Mouse (Mus musculus): ENCODE data around the gene Hapln2. TPM values are rescaled to one million over a fixed set of nuclear protein-coding genes. Genes with fewer than 3 reads are reported as not detected.

The Hapln2 gene
- polyA plus RNA-seq, 1 experiment from 2014 or later, result 0.41 TPM

GRCm38 (mm10) chr3:88010634-88011265 is 16.6 kb downstream of the Hapln2 start:
- H3K4me3 ChIP-seq (replicated peaks; ENCODE audit: low read length), result no peak overlapping the region
- no peak overlapping the region for H3K4me2 ChIP-seq (replicated peaks)
- no peaks in the 10 kb centered on the region for H3K36me3 ChIP-seq (replicated peaks; ENCODE audit: control insufficient read depth, insufficient read depth)
- 9% methylated on average over 6 of the region's 6 CpGs for WGBS
- H3K9me3 ChIP-seq (ENCODE audit: control insufficient read depth, low read length), result no peaks in the 10 kb centered on the region
- DNase-seq (ENCODE audit: low spot score) (peak; percentile 24), ATAC-seq (ENCODE audit: low FRiP score) (no peak)
- H3K27me3 ChIP-seq (ENCODE audit: control insufficient read depth, insufficient read depth, low read length), result no peaks in the 10 kb centered on the region
- no peaks in the 10 kb centered on the region for H3K4me1 ChIP-seq (replicated peaks; ENCODE audit: control insufficient read depth, insufficient read depth, low read length)
- no peak overlapping the region for H3K27ac ChIP-seq
- no peak overlapping the region for H3K9ac ChIP-seq

- WGBS, result 81% methylated on average over 18 of the region's 18 CpGs
- no peaks in the 10 kb centered on the region for H3K9me3 ChIP-seq (ENCODE audit: control insufficient read depth, low read length)
- ATAC-seq (ENCODE audit: low FRiP score) (no peak), DNase-seq (ENCODE audit: low spot score) (no peak)
- no peak overlapping the region for H3K4me3 ChIP-seq (replicated peaks; ENCODE audit: low read length)
- H3K4me1 ChIP-seq (replicated peaks; ENCODE audit: control insufficient read depth, insufficient read depth, low read length), result no peaks in the 10 kb centered on the region
- no peak overlapping the region for H3K27ac ChIP-seq
- no peak overlapping the region for H3K4me2 ChIP-seq (replicated peaks)
- peaks cover 25% of the 10 kb centered on the region for H3K27me3 ChIP-seq (ENCODE audit: control insufficient read depth, insufficient read depth, low read length)
- no peak overlapping the region for H3K9ac ChIP-seq
- H3K36me3 ChIP-seq (replicated peaks; ENCODE audit: control insufficient read depth, insufficient read depth), result no peaks in the 10 kb centered on the region
Observed at GRCm38 (mm10) chr3:88005822-88006786, 21.3 kb downstream of the Hapln2 start.

GRCm38 (mm10) chr3:88002291-88002976 is 24.9 kb downstream of the Hapln2 start:
- peaks cover 62% of the 10 kb centered on the region for H3K27me3 ChIP-seq (ENCODE audit: control insufficient read depth, insufficient read depth, low read length)
- no peak overlapping the region for H3K27ac ChIP-seq
- DNase-seq (ENCODE audit: low spot score), result peak; percentile 39
- H3K4me1 ChIP-seq (replicated peaks; ENCODE audit: control insufficient read depth, insufficient read depth, low read length), result peaks cover 18% of the 10 kb centered on the region
- H3K36me3 ChIP-seq (replicated peaks; ENCODE audit: control insufficient read depth, insufficient read depth), result no peaks in the 10 kb centered on the region
- 3% methylated on average over 17 of the region's 17 CpGs for WGBS
- no peak overlapping the region for H3K4me3 ChIP-seq (replicated peaks; ENCODE audit: low read length)
- H3K4me2 ChIP-seq (replicated peaks), result peak overlapping the region; percentile 11; the same call in 1 of the 2 replicates
- ATAC-seq (ENCODE audit: low FRiP score), result peak; percentile 49; the same call in 1 of the 2 replicates
- H3K9ac ChIP-seq, result no peak overlapping the region
- no peaks in the 10 kb centered on the region for H3K9me3 ChIP-seq (ENCODE audit: control insufficient read depth, low read length)

- Histone ChIP-seq H3K27me3 (ENCODE audit: control insufficient read depth, insufficient read depth, low read length) (peaks cover 76% of the 10 kb centered on the region), H3K9ac (peak overlapping the region; percentile 55; the same call in 1 of the 2 replicates), H3K27ac (no peak overlapping the region), H3K4me1 (replicated peaks; ENCODE audit: control insufficient read depth, insufficient read depth, low read length) (peaks cover 30% of the 10 kb centered on the region), H3K4me2 (replicated peaks) (peak overlapping the region; percentile 74), H3K4me3 (replicated peaks; ENCODE audit: low read length) (peak overlapping the region; percentile 39; the same call in 1 of the 2 replicates), H3K36me3 (replicated peaks; ENCODE audit: control insufficient read depth, insufficient read depth) (no peaks in the 10 kb centered on the region), H3K9me3 (ENCODE audit: control insufficient read depth, low read length) (no peaks in the 10 kb centered on the region)
- ATAC-seq (ENCODE audit: low FRiP score) (no peak), DNase-seq (ENCODE audit: low spot score) (no peak)
- WGBS, result 16% methylated on average over 11 of the region's 11 CpGs
Observed at GRCm38 (mm10) chr3:88000816-88001595, 26.4 kb downstream of the Hapln2 start.

- H3K4me1 ChIP-seq (replicated peaks; ENCODE audit: control insufficient read depth, insufficient read depth, low read length), result peaks cover 30% of the 10 kb centered on the region
- WGBS, result under 1% methylated on average over 38 of the region's 39 CpGs
Observed at GRCm38 (mm10) chr3:88000181-88000580, 27.2 kb downstream of the Hapln2 start, which contains the start of gene Bcan. Bcan (minus strand) TSS chr3:88000230.

GRCm38 (mm10) chr3:87999243-87999895 is 28.0 kb downstream of the Hapln2 start:
- peak overlapping the region; percentile 74 for H3K4me2 ChIP-seq (replicated peaks)
- H3K9ac ChIP-seq, result peak overlapping the region; percentile 55
- H3K9me3 ChIP-seq (ENCODE audit: control insufficient read depth, low read length), result no peaks in the 10 kb centered on the region
- 2% methylated on average over 38 of the region's 38 CpGs for WGBS
- H3K4me3 ChIP-seq (replicated peaks; ENCODE audit: low read length), result peak overlapping the region; percentile 39
- no peaks in the 10 kb centered on the region for H3K36me3 ChIP-seq (replicated peaks; ENCODE audit: control insufficient read depth, insufficient read depth)
- no peak for ATAC-seq (ENCODE audit: low FRiP score)
- H3K4me1 ChIP-seq (replicated peaks; ENCODE audit: control insufficient read depth, insufficient read depth, low read length), result peaks cover 30% of the 10 kb centered on the region
- no peak for DNase-seq (ENCODE audit: low spot score)
- peaks cover 92% of the 10 kb centered on the region for H3K27me3 ChIP-seq (ENCODE audit: control insufficient read depth, insufficient read depth, low read length)
- H3K27ac ChIP-seq, result peak overlapping the region; percentile 62

More at GRCm38 (mm10) chr3:88000181-88000580, 27.2 kb downstream of the Hapln2 start, which contains the start of gene Bcan:
- H3K4me3 ChIP-seq (replicated peaks; ENCODE audit: low read length), result peak within 1 kb of the TSS; percentile 39
- peaks cover 84% of the 10 kb centered on the region for H3K27me3 ChIP-seq (ENCODE audit: control insufficient read depth, insufficient read depth, low read length)
- no peaks in the 10 kb centered on the region for H3K36me3 ChIP-seq (replicated peaks; ENCODE audit: control insufficient read depth, insufficient read depth)
- DNase-seq (ENCODE audit: low spot score) (no peak), ATAC-seq (ENCODE audit: low FRiP score) (peak; percentile 38; the same call in 1 of the 2 replicates)
- H3K9ac ChIP-seq, result peak within 1 kb of the TSS; percentile 55
- H3K27ac ChIP-seq, result peak within 1 kb of the TSS; percentile 62
- no peaks in the 10 kb centered on the region for H3K9me3 ChIP-seq (ENCODE audit: control insufficient read depth, low read length)
- peak within 1 kb of the TSS; percentile 74 for H3K4me2 ChIP-seq (replicated peaks)

- peaks cover 30% of the 10 kb centered on the region for H3K4me1 ChIP-seq (replicated peaks; ENCODE audit: control insufficient read depth, insufficient read depth, low read length)
- DNase-seq (ENCODE audit: low spot score), result no peak
Observed at GRCm38 (mm10) chr3:87998747-87999146, 28.6 kb downstream of the Hapln2 start.

GRCm38 (mm10) chr3:87996971-87997614 is 30.3 kb downstream of the Hapln2 start:
- peaks cover 88% of the 10 kb centered on the region for H3K27me3 ChIP-seq (ENCODE audit: control insufficient read depth, insufficient read depth, low read length)
- H3K4me2 ChIP-seq (replicated peaks), result peak overlapping the region; percentile 81
- under 1% methylated on average over 49 of the region's 49 CpGs for WGBS
- H3K9ac ChIP-seq, result peak overlapping the region; percentile 58
- H3K4me3 ChIP-seq (replicated peaks; ENCODE audit: low read length), result peak overlapping the region; percentile 45
- H3K4me1 ChIP-seq (replicated peaks; ENCODE audit: control insufficient read depth, insufficient read depth, low read length), result peaks cover 30% of the 10 kb centered on the region
- H3K27ac ChIP-seq, result no peak overlapping the region
- DNase-seq (ENCODE audit: low spot score), result no peak
- H3K36me3 ChIP-seq (replicated peaks; ENCODE audit: control insufficient read depth, insufficient read depth), result no peaks in the 10 kb centered on the region
- ATAC-seq (ENCODE audit: low FRiP score), result no peak
- H3K9me3 ChIP-seq (ENCODE audit: control insufficient read depth, low read length), result no peaks in the 10 kb centered on the region

More at GRCm38 (mm10) chr3:87998747-87999146, 28.6 kb downstream of the Hapln2 start:
- Histone ChIP-seq H3K27ac (no peak overlapping the region), H3K36me3 (replicated peaks; ENCODE audit: control insufficient read depth, insufficient read depth) (no peaks in the 10 kb centered on the region), H3K4me3 (replicated peaks; ENCODE audit: low read length) (peak overlapping the region; percentile 39), H3K27me3 (ENCODE audit: control insufficient read depth, insufficient read depth, low read length) (peaks cover 99% of the 10 kb centered on the region), H3K9ac (no peak overlapping the region), H3K4me2 (replicated peaks) (peak overlapping the region; percentile 74), H3K9me3 (ENCODE audit: control insufficient read depth, low read length) (no peaks in the 10 kb centered on the region)
- ATAC-seq (ENCODE audit: low FRiP score), result peak; percentile 64; the same call in 1 of the 2 replicates
- 5% methylated on average over 5 of the region's 7 CpGs for WGBS
